ENCODE assay signal across 27 mouse cellular contexts in genomic region chr17:49124642-49125041, GRCm38 (mm10).
"Had no signal": no experiment of that assay in that cellular context is flagged by ENCODE, and none has a peak within 500 bp of the region (broad histone marks: within the 10 kb centered on the region; RNA-seq: fewer than 3 reads in every experiment).

No protein-coding gene starts in this region.

- ATAC-seq: hindbrain, embryonic 16.5 days; inflammation-experienced regulatory T-cells, adult 6 months; intestine, embryonic 15.5 days; intestine, postnatal 0 days had no signal

- H3K4me1 ChIP-seq: heart, embryonic 10.5 days; heart, embryonic 12.5 days; hindbrain, embryonic 10.5 days; hindbrain, embryonic 12.5 days; intestine, embryonic 15.5 days; limb, embryonic 10.5 days; limb, embryonic 12.5 days; liver, embryonic 13.5 days; liver, embryonic 15.5 days had no signal

- H3K36me3 ChIP-seq: heart, embryonic 10.5 days; heart, embryonic 12.5 days; hindbrain, embryonic 10.5 days; hindbrain, embryonic 12.5 days; intestine, embryonic 15.5 days; limb, embryonic 10.5 days; limb, embryonic 12.5 days; liver, embryonic 13.5 days; liver, embryonic 15.5 days had no signal

- H3K9me3 ChIP-seq: heart, embryonic 10.5 days; heart, embryonic 12.5 days; hindbrain, embryonic 10.5 days; hindbrain, embryonic 12.5 days; intestine, embryonic 15.5 days; limb, embryonic 10.5 days; limb, embryonic 12.5 days; liver, embryonic 13.5 days; liver, embryonic 15.5 days had no signal

- H3K27ac ChIP-seq: gastrocnemius, adult 2 months; heart, embryonic 10.5 days; hindbrain, embryonic 10.5 days; hindbrain, embryonic 12.5 days; hindbrain, embryonic 14.5 days; intestine, embryonic 15.5 days; layer of hippocampus, adult 2 months; left cerebral cortex, adult 2 months; limb, embryonic 10.5 days; limb, embryonic 12.5 days; liver, embryonic 13.5 days; liver, embryonic 15.5 days had no signal

- H3K9ac ChIP-seq: heart, embryonic 12.5 days; hindbrain, embryonic 12.5 days; hindbrain, embryonic 14.5 days; intestine, embryonic 15.5 days; limb, embryonic 12.5 days; liver, embryonic 13.5 days; liver, embryonic 15.5 days had no signal

- H3K4me2 ChIP-seq: heart, embryonic 12.5 days; hindbrain, embryonic 12.5 days; hindbrain, embryonic 14.5 days; intestine, embryonic 15.5 days; limb, embryonic 12.5 days; liver, embryonic 11.5 days; liver, embryonic 13.5 days; liver, embryonic 15.5 days had no signal

- H3K4me3 ChIP-seq: gastrocnemius, adult 2 months; heart, embryonic 10.5 days; heart, embryonic 12.5 days; hindbrain, embryonic 10.5 days; hindbrain, embryonic 12.5 days; intestine, embryonic 15.5 days; layer of hippocampus, adult 2 months; left cerebral cortex, adult 2 months; limb, embryonic 10.5 days; limb, embryonic 12.5 days; liver, embryonic 13.5 days; liver, embryonic 15.5 days had no signal

- DNase-seq: gastrocnemius, adult 2 months; gastrocnemius, postnatal 10 days; gastrocnemius, postnatal 25 days; heart, adult 18-20 months; heart, postnatal 10 days; kidney, adult 18-20 months; kidney, adult 8-10 months; kidney, postnatal 10 days; kidney, postnatal 25 days; kidney, postnatal 4 days; liver; liver, embryonic 13.5 days had no signal

- H3K27me3 ChIP-seq: hindbrain, embryonic 12.5 days; intestine, embryonic 15.5 days; limb, embryonic 12.5 days; liver, embryonic 13.5 days; liver, embryonic 15.5 days had no signal
